Mouse (Mus musculus) adrenal gland, postnatal 14 days (tissue): Measurements from ENCODE around the gene Trpm8. TPM values are rescaled to one million over a fixed set of nuclear protein-coding genes. Genes with fewer than 3 reads are reported as not detected.

ENCODE experiments used
- DNase-seq: peaks from one replicate; pipeline ENCODE4 v3.0.0; 2021; ENCODE audit warnings: mixed read lengths
- total RNA-seq: library from RNA; stranded (reverse); gene quantifications from 2 replicates; pipeline ENCODE4 v1.2.3, GENCODE M21; 2021

Gene Trpm8
- total RNA-seq, 1 experiment from 2014 or later: not detected

DNA sequence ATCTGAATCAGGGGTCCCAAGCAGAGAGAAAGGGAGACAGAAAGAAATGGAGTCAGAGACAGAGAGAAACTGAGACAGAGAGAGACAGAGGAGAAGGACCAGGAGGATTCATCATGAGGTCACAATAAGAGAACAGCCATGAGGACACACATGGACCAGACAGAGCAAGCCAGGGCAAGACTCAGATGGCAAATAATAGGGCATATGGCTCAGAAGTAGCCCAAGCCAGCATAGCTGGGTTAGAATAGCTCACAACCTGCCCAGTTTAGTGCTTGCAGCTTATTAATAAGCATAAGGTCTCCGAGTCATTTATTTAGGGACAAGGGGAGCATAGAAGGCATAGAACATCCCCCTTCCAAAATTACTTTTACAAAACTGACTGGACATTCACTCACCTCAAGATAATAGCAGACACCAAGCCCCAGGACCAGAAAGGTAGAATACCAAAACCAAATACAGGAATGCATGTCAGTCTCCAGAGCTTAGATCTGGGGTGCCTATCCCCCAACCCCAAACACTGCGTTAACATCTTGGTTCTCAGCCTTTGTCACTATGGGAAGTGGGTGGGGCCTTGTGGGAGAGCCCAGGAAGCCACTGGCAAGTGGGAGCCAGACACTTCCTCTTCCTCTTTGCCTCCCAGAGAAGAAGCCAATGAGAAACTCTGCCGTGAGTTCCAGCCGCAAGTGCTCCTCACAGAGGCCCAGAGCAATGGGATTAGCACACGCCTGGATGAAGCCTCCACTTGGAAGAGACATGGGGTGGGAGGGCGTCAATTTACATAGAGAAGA is 155.8 kb downstream of the Trpm8 start:
- DNase-seq: no peak

DNA sequence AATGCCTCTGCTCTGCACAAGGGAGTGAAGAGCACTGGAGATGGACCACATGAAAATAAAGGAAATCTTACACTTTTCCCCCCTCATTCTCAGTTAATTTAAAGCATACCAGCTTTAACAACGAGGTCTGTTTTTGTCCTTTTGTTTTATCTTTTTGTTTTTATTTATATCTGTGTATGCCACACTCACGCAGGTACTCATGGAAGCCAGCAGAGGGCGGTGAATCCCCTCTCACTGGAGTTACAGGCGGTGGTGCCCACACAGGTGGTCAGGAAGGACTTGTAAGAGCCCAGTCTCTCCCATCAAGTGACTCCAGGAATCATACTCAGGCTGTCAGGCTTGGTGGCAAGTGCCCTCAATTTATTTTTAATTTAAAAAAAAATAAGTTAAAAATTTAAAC is 156.6 kb downstream of the Trpm8 start:
- no peak for DNase-seq

DNA sequence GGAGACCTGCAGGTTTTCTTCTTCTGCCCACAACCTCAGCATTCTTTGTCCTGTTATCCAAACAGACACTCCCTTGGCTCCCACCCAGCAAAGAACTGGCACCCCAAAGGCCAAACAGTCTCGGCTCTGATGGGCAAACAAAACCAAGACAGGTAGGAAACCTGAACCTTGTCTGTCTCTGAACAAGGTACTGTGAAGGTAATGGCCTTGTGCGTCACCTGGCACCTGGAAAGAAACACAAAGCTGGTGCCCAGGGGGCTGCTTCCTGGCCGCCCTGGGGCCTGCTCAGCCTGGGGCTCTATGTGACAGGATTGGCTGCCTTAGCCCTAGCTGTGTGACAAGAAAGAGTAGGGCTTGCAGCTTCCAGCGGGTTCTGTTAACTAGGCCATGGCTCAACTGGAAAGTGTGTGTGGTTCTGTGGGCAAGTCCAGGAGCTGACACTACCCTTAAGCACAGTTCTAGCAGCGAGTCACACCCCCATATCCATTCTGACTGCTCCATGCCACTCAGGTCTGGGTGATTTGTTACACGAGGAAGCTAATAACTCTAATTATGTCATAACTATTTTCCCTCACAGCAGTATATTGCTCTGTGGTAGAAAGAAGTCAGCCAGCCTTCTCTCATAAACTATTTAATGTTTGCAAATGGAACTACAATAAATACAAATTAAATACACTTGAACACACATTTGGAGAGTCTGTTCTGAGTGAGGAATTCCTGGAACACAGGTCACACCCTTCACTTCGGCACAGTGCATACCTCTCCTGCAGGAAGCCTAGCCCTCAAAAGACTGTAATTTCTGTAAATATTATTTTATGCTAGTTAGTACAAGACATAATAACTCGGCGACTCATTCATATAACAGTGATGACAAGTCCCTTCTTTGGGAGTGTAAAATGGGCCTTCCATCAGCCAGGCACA is 160.0 kb downstream of the Trpm8 start:
- no peak for DNase-seq

Other genes starting within 250 kb of the Trpm8 start
- gene Ugt1a10, start 222.3 kb upstream of the Trpm8 start, total RNA-seq: 1.4 TPM in 1 of 2 replicates, not detected in the other
- 0.30 and 5.9 TPM in 2 replicates for gene Ugt1a9, start 206.9 kb upstream of the Trpm8 start, total RNA-seq
- not detected in 2 replicates for gene Ugt1a8, start 189.8 kb upstream of the Trpm8 start, total RNA-seq
- 1.9 and 2.6 TPM in 2 replicates for gene Ugt1a7c, start 182.6 kb upstream of the Trpm8 start, total RNA-seq
- 5.3 and 11.5 TPM in 2 replicates for gene Ugt1a6b, start 174.4 kb upstream of the Trpm8 start, total RNA-seq
- 10.5 and 12.8 TPM in 2 replicates for gene Ugt1a6a, start 142.9 kb upstream of the Trpm8 start, total RNA-seq
- 0.37 and 0.41 TPM in 2 replicates for gene Ugt1a5, start 111.6 kb upstream of the Trpm8 start, total RNA-seq
- 0.22 and 0.26 TPM in 2 replicates for gene Ugt1a2, start 77.1 kb upstream of the Trpm8 start, total RNA-seq
- gene Dnajb3, start 71.9 kb upstream of the Trpm8 start, total RNA-seq: 2.6 and 2.8 TPM in 2 replicates
- 11.5 and 47.2 TPM in 2 replicates for gene Ugt1a1, start 65.7 kb upstream of the Trpm8 start, total RNA-seq
- 0.04 and 0.26 TPM in 2 replicates for gene Mroh2a, start 50.7 kb upstream of the Trpm8 start, total RNA-seq
- 57.7 and 64.9 TPM in 2 replicates for gene Hjurp, start within 50 bp of the Trpm8 start, total RNA-seq
- gene Spp2, start 129.3 kb downstream of the Trpm8 start, total RNA-seq: 2.5 and 49.5 TPM in 2 replicates
- gene Glrp1, start 232.4 kb downstream of the Trpm8 start, total RNA-seq: not detected in 2 replicates